ENCODE assay signal across 8 mouse cellular contexts in the genomic region with DNA sequence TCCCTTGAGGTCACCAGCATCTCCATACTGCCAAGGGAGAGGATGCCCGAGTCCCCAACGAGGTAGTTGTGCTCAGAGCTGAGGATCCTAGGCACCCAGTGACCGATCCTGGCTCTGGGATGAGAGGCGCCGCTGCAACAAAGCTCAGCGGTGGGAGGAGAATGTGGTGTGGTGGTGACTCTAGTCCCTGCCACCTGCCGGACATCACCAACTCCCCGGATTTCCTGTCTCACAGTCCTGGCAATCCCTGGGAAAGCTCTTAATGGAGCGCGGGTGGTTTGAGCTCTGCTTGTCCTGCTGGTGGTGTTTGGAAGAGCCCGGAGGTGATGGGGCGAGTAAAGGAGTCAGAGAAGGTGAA. TPM values are rescaled to one million over a fixed set of nuclear protein-coding genes. Genes with fewer than 3 reads are reported as not detected.
DNase-seq lines count a peak whose midpoint lies in the region; ATAC-seq and TF ChIP-seq lines count a peak whose summit lies in the region.

No protein-coding gene starts in this region.

- H3K4me3 ChIP-seq in kidney, adult 2 months (ENCODE audit: insufficient read depth, low read depth, low read length) = no peak overlapping the region
- peak overlapping the region; percentile 60 for H3K4me3 ChIP-seq in heart, embryonic 16.5 days (ENCODE audit: low read length)
- H3K4me3 ChIP-seq in limb, embryonic 14.5 days (replicated peaks; ENCODE audit: low read length) = peak overlapping the region; percentile 37

- TF ChIP-seq CTCF in kidney, adult 2 months (conservative IDR thresholded peaks at IDR 0.05; ENCODE audit: insufficient read depth, insufficient read length, low read depth, low read length) = no peak

- H3K27ac ChIP-seq in kidney, adult 2 months (ENCODE audit: insufficient read depth, low read depth, low read length) = no peak overlapping the region
- no peak overlapping the region for H3K27ac ChIP-seq in heart, embryonic 16.5 days (ENCODE audit: low read length)
- H3K27ac ChIP-seq in limb, embryonic 14.5 days (replicated peaks; ENCODE audit: low read depth, low read length) = no peak overlapping the region

- H3K36me3 ChIP-seq in kidney, adult 2 months (ENCODE audit: control insufficient read depth, insufficient read depth, low read length) = no peaks in the 10 kb centered on the region
- H3K36me3 ChIP-seq in heart, embryonic 16.5 days (ENCODE audit: control insufficient read depth, insufficient read depth) = no peaks in the 10 kb centered on the region
- no peaks in the 10 kb centered on the region for H3K36me3 ChIP-seq in limb, embryonic 14.5 days (ENCODE audit: control insufficient read depth, insufficient read depth, low read length)

- DNase-seq in kidney, postnatal 10 days = peak; percentile 6
- no peak for DNase-seq in kidney, adult 2 months
- peak; percentile 71 to 73 for DNase-seq in cerebellum, postnatal 10 days
- no peak for DNase-seq in limb, embryonic 14.5 days (ENCODE audit: low spot score)
- peak; percentile 26 for DNase-seq in right cerebral cortex, postnatal 14 days
- DNase-seq in T-cell, adult 2 months (ENCODE audit: low spot score) = no peak
- DNase-seq in testis, postnatal 14 days (ENCODE audit: low spot score) = no peak

- no peaks in the 10 kb centered on the region; the same call in 1 of the 2 replicates for H3K27me3 ChIP-seq in kidney, adult 2 months (replicated peaks; ENCODE audit: control insufficient read depth, insufficient read depth, low read length)
- H3K27me3 ChIP-seq in heart, embryonic 16.5 days (ENCODE audit: control insufficient read depth, insufficient read depth, low read length) = 0 out of 2 replicates have a peak, but pooled peaks cover 5% of the 10 kb centered on the region
- peaks cover 32% of the 10 kb centered on the region; the same call in 1 of the 2 replicates for H3K27me3 ChIP-seq in limb, embryonic 14.5 days (ENCODE audit: control insufficient read depth, insufficient read depth, low read length)

- peak overlapping the region; percentile 57 for H3K9ac ChIP-seq in heart, embryonic 16.5 days (ENCODE audit: low read length)
- peak overlapping the region; percentile 44; the same call in 1 of the 2 replicates for H3K9ac ChIP-seq in limb, embryonic 14.5 days (ENCODE audit: low read depth, low read length, severe bottlenecking)

- WGBS in kidney, adult 2 months = 2% methylated on average over 12 of the region's 12 CpGs
- 0% methylated on average over 12 of the region's 12 CpGs for WGBS in heart, embryonic 16.5 days
- WGBS in limb, embryonic 14.5 days = 0% methylated on average over 12 of the region's 12 CpGs

- peak; percentile 63 for ATAC-seq in heart, embryonic 16.5 days (replicated peaks; ENCODE audit: extremely low read depth, insufficient read depth, low FRiP score)
- peak; percentile 9; the same call in 1 of the 2 replicates for ATAC-seq in limb, embryonic 14.5 days (ENCODE audit: low FRiP score, low read depth)

- H3K9me3 ChIP-seq in heart, embryonic 16.5 days (replicated peaks; ENCODE audit: control insufficient read depth, low read length) = no peaks in the 10 kb centered on the region
- H3K9me3 ChIP-seq in limb, embryonic 14.5 days (ENCODE audit: control insufficient read depth, low read length) = no peaks in the 10 kb centered on the region

- no peaks in the 10 kb centered on the region for H3K4me1 ChIP-seq in kidney, adult 2 months (ENCODE audit: control insufficient read depth, insufficient read depth, low read length)
- peaks cover 6% of the 10 kb centered on the region; the same call in 1 of the 2 replicates for H3K4me1 ChIP-seq in heart, embryonic 16.5 days (ENCODE audit: control insufficient read depth, insufficient read depth, low read length)
- H3K4me1 ChIP-seq in limb, embryonic 14.5 days (ENCODE audit: control insufficient read depth, insufficient read depth, low read length) = peaks cover 6% of the 10 kb centered on the region

- TF ChIP-seq POLR2A in kidney, adult 2 months (IDR thresholded peaks at IDR 0.05; ENCODE audit: low read depth, low read length) = no peak
- no peak for TF ChIP-seq POLR2A in limb, embryonic 14.5 days (IDR thresholded peaks at IDR 0.05; ENCODE audit: borderline replicate concordance, extremely low read depth, insufficient read depth, insufficient read length)

- H3K4me2 ChIP-seq in heart, embryonic 16.5 days (ENCODE audit: low read depth, low read length) = peak overlapping the region; percentile 78
- peak overlapping the region; percentile 90 for H3K4me2 ChIP-seq in limb, embryonic 14.5 days (replicated peaks; ENCODE audit: low read depth, low read length, severe bottlenecking)

RNA-seq across cellular contexts. Expression of gene Cdh20, which starts 0.9 kb away (rescaled TPM):
- 0.07 and 0.11 TPM in 2 replicates for polyA plus RNA-seq in kidney, adult 2 months (2012; rRNA removed)
- polyA plus RNA-seq in heart, embryonic 16.5 days (2015; fragmentation: Nextera tagmentation; extraction: Ambion mirVana) = 1.6 and 1.7 TPM in 2 replicates
- polyA plus RNA-seq in limb, embryonic 14.5 days (2012; rRNA removed) = 1.0 and 1.2 TPM in 2 replicates
- 0.30 and 0.36 TPM in 2 replicates for polyA plus RNA-seq in limb, embryonic 14.5 days (2014; fragmentation: Nextera tagmentation; extraction: Ambion mirVana)

Comparison
In these comparisons a context has a peak if more than half of its experiments do, and no peak if none do; other contexts are left out.
1. DNase-seq: peak in kidney, postnatal 10 days (single experiment), cerebellum, postnatal 10 days (2 of 2) and right cerebral cortex, postnatal 14 days (single experiment); none in kidney, adult 2 months (single experiment), limb, embryonic 14.5 days (single experiment), T-cell, adult 2 months (single experiment) and testis, postnatal 14 days (single experiment).